Mouse (Mus musculus): Measurements from ENCODE around the gene Aebp1.

DNA sequence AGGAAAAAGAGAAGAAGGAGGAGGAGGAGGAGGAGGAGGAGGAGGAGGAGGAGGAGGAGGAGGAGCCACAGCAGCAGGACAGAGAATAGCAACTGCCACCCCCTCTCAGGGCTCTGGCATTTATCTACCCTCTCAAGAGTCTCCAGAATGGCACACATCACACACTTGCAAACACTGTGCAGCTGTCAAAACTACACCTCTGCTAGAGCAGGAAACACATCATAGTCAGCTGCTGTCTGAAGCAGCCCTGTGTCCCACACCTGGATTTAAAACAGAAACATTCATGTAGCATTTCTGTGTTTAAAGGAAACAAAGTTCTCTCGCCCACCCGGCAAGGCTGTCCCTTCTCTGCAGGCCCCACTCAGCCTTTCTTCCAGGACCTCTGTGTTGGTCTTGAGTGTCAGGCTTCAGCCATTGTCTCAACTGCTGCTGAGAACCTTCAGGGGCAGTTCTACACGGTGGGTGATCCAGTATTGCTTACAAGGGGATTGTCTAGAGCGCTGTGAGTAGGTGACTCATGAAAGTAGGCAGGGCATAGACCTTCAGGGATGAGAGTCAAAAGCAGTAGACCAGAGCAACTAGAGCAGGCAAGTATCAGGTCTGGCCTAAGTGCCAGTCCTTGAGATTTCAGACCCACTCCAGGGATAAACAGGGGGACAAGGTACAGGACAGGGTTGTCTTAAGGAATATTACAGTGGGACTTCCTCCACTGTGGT is 10.6 kb upstream of the Aebp1 start:
- TF ChIP-seq CTCF (IDR thresholded peaks at IDR 0.05; ENCODE audit: borderline replicate concordance, extremely low read depth, insufficient read depth, insufficient read length) = no peak
- TF ChIP-seq POLR2A (IDR thresholded peaks at IDR 0.05; ENCODE audit: borderline replicate concordance, extremely low read depth, insufficient read depth, insufficient read length, poor library complexity, severe bottlenecking) = no peak
